Mouse (Mus musculus): Measurements from ENCODE around the gene Aldh5a1.

DNA sequence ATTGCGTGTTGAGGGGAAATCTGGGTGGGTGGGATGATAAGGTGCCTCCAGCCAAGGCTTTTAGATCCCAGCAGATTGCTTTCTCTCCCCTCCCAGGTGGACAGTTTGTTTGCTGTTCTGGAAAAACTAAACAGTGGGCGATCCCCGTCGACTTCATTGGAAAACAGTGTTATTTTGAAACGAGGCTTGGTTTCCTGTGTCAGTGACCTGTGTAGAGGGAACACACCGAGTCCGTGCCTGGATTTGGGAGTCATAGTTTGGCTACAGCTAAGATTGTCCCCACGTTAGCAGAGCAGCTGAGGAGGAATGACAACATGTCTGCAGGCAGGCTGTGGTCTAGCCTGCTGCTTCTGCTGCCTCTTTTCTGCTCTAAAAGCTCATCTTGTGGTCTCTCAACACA lies 5.8 kb upstream of the Aldh5a1 start:
- TF ChIP-seq CTCF (IDR thresholded peaks at IDR 0.05; ENCODE audit: extremely low read depth, insufficient read depth, insufficient read length, insufficient replicate concordance) (no peak), POLR2A (IDR thresholded peaks at IDR 0.05; ENCODE audit: low read depth, low read length) (no peak)

Measured in spleen, adult 2 months (tissue).